Mouse (Mus musculus): Measurements from ENCODE around the gene Lin7b. TPM values are rescaled to one million over a fixed set of nuclear protein-coding genes. Genes with fewer than 3 reads are reported as not detected.
"Not testable (repeated sequence)": the region's sequence is repeated elsewhere in the genome, so short reads cannot be mapped to it uniquely, and the experiment has no call there.

Gene Lin7b
- total RNA-seq, 2 experiments from 2014 or later = 0.90 to 2.9 TPM

DNA sequence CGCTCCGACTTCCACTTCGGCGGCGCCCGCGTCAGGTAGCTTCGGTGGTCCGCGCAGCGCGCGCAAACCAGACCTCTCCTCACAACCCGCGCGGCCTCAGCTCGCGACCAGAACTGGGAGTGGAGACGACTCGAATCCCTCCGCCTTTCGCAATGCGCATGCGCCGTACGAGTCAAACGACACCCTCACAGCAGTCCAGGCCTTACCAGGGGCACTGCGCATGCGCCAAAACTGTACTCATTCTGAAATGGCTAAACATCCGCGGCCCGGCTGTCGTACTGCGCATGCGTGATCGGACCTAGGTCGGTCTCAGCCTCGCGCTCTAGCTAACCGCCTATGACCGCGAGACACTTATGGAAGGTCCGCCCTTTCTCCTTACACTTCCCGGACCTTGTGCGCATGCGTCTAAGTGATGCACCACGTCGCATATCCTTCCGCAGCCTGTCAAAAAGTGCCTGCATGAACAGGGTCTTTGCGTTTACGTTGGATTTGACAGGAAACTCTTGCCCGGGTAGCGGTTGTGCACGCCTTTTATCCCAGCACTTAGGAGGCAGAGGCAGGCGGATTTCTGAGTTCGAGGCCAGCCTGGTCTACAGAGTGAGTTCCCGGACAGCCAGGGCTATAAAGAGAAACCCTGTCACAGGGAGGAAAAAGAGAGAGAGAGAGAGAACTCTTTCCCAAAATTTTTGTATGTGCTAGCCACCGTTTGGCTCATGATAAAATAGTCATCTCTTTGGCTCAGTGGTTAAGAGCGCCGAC lies 25.4 kb upstream of the Lin7b start, which contains the start of gene Snrnp70:
TSS of gene Snrnp70 (minus strand) at position 165 of the 759 bp plus-strand sequence.
- DNase-seq = peak; percentile 100

DNA sequence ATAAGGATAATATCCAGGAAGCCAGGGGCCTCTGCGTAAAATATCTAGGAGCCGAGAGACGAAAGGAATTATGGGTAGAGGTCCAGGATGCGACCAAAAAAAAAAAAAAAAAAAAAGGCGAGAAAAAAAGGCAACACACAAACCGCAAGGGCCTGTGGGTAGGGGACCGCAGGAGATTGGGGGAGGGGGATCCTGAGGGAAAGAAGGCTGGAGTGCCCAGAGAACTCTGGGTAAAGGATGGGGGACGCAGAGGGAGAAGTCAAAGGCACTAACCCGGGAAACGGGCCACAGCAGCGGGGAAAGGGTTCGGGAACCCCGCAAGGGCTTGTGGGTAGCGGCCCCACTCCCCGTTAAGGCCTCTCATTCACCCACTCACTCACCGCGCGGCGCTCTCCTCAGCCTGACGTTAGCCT lies 24.8 kb upstream of the Lin7b start:
- DNase-seq = no peak

DNA sequence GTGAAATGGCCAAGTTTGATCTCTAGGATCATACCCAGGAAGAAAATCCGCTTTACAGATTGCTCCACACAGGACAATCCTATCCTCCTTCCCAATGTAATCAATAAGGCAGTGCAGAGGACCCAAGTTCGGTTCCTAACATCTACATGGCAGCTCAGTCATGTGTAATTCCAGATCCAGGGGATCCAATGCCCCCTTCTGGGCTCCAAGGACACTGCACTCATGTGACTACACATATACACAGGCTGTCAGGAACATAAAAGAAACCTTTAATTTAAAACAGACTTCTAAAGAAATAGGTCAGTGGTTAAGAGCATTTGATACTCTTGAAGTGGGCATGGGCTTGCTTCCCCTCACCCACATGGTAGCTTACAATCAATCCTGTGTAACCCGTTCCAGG lies 15.7 kb upstream of the Lin7b start:
- DNase-seq = no peak

DNA sequence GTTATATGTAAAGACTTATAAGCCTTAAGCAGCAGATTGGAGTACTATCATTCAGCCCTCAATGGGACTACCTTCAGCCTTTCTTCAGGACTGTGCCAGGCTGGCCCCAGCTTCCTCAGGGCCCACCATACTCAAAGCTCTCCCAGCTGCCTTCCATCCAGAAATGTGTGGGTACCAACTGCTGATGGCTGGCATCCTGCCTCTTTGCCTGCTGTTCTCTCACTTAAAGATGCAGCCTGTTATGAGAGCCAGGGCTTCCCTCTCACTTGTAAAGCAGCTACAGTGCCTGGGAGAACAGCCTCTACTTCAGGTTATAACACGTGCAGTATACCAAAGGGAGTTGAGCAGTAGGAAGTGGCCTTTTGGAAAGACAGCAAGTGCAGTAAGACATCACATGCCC lies 5.7 kb upstream of the Lin7b start:
- DNase-seq = no peak

DNA sequence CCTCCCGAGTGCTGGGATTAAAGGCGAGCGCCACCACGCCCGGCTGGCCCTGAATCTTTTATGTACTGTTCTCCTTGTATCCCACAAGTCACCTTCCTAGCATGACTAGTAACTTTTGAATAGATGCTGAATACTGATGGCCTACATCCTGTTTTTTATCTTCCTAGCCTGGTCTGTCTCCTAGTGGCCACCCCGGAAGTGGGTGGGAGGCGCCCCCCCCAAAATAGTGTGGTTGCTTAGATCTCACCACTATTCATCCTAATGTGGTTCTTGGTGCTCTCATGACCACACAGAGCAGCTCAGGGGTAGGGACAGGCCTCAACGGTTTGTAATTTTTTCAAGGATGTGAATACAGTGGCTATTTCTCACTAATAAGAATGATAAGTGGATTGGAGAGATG lies 4.2 kb upstream of the Lin7b start:
- no peak for DNase-seq

DNA sequence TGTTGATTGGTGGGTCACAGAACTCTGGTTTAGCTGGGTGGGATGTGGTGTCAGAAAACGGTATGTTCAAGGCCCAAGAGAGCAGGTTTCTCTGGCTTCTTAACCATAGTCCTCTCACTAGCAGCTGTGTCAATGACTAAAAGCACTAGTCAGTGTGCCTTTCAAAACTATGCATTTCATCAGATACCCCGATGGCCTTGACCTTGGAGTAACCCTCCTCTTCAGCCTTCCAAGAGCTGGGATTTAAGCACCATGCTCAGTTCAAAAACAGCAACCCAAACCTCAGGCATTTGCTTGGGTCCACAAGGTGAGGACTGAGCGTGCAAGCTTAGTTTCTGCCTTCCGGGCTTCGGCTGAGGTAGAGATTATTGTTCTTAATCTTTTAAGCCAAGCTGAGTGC lies 2.0 kb upstream of the Lin7b start:
- DNase-seq = peak; percentile 27

DNA sequence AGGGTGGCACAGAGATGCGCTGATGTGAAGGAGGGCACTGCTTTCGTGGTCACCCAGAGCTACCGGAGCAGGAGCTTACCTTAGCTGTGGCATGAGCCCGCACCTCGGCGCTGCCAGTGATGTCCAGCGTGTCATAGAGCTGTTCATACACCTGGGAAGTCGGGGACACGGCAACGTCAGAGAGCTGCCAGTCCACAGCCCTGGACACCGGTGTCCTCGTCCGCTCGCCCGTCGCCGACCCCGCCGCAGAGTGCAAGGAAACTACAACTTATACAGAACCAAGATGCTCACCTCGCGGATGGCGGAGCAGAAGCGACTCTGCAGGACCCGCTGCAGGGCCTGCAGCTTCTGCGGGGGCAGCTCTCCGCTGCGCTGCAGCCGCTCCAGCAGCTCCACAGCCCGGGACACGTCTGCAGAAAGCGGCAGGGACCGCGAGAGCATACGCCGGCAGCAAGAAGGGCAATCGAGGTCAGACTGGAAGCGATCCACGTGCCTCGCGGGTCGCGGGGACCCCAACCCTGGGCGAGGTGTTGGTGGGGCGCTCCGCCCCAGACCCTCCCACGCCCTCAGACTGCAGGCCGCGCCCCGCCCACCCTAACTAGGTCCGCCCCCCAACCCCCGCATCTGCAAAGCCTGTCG lies 428 bp downstream of the Lin7b start:
- DNase-seq = no peak

DNA sequence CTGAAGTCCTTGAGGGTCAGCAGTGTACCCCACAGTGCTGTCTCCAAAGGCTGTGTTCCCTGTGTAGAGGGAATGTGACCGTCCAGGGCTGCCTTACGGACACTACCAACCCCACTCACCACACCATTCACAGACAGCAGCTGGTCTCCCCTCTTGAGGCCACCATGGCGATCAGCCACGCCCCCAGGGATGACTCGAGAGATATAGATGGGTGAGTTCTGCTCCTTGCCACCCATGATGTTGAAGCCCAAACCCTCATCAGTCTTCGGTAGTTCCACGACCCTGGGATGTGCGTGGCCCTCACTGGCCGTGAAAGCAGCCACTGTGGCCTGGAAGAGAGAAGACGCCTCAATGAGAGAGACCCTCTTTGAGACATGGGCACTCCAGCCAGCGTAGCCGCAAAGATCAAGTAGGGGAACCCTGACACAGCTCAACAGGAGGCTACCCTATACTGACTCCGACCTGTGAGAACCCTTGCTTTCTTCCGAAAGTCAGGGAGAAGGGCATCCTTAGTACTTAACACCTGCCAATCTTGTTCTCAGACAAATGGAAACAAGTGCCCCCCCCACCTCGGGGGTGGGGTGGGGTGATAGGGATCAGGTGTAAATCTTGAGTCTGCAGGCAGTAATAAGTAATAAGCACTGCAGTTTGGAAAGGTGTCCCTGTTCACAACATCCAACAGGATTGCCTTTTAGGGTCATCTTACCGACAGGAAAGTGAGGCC lies 1.2 kb downstream of the Lin7b start:
- no peak for DNase-seq

DNA sequence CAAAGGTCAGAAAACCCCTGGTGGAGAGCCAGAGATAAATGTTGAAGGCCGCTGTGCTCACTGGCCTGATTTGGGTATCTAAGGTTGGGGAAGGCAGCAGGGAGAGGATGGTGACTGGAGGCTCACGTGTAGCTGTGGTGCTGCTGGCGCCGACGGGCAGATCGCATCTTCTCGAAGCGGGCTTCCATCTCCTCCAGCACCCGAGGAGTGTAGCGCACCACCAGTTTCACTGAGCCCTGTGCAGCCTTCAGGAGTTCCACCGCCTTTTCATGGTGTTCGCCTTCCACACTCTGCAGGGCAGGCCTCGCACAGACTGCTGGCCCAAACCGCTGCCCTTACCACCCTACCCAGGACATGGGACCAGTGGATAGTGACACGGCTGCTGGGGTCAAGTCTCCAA lies 2.2 kb downstream of the Lin7b start:
- no peak for DNase-seq

DNA sequence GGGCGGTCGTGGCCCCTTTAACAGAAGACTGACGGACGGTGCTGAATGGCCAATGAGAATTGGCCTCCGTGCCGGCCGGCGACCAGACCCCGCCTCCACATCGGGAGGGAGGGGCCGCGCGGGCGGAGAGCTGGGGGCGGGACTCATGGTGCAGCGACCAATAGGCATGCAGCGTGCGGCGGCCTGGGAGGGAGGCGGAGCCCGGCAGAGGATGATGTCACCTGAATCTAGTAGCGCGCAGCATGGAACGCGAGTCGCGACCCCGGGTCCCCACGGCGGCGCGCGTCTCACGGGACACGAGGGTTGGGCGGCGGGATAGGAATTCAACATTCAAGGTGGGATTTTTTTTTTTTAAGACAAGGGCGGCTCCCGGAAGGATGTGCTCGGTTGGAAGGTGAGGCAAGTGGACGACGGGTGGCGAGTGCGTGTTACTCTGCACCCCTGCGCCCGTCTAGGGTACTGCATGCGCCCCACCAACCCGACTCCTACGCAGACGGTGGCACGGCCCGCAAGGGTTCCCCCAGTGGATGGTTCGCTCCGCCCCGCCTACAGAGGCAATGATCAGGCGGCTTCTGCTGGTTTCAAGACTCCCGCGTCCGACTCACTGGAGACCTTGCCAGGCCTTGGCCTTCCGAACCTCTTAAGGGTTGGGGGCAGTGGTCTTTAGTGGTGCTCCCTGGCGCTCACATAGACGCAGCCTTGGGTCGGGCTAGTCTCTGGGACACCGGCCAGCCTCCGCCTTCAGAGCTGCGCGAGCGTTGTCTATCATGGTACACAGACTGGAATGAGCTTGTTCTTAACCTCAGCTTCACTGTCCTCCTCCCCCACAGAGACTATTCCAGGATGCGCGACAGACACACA lies 3.1 kb downstream of the Lin7b start:
- peak; percentile 98 for DNase-seq

DNA sequence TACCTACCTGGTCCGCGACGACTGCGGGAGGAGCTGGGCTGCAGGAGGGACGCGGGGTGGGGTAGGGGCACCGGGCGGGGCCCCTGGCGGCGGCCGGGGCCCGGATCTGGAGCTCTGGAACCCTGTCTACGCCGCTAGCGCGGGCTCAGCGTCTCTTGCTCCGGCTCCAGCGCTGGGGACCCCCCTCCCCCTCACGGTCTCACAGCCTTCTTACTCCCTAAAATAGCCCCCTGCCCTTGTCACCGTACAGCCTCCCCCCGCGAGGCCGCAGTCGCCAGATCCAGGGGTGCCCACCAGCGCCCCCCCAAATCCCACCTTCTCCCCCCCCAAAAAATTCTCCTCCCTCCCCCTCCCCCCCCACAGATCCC lies 3.7 kb downstream of the Lin7b start, which contains the start of gene Ppfia3:
TSS of gene Ppfia3 (minus strand) at position 368 of the 368 bp plus-strand sequence.
- DNase-seq = no peak

DNA sequence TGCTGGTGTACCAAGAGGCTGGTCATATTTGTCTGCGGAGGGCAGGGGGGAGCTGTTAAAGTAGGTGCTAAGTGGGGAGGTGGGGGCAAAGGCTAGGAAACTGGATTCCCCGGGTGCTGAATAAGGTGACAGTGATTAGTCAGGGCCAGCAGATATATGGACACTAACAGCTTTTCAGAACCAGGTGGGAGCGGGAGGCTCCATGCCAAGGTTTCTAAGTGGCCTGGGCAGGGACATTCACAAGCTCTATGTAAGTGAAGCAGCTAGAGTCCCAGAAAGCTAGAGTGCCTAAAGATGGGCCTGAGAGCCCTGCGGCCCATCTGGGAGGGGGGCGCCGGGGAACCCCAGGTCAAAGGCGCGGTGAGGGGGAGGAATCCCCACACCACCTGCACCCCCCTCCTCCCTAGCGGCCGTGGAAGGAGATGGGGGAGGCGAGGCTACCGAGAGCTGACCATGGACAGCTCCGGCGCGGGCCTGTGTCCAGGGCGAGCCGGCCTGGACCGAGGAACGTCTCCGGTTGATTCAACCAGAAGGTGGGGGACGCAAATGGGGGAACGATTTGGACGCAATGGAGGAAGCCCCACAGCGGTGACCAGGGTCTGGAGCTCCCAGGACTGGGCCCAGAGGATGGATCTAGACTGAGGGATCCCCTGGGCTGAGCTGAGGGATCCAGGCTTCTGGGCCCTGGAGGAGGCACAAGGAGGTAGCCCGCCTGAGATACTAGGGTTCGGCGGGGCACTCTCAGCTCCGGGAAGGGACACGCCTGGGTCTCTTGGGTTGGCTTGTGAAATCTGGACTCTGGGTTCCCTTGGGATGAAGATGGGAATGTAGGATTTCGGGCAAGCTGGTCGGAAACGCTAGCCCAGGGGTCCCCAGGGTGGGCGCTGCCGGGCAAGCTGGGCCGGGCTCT lies 4.4 kb downstream of the Lin7b start:
- peak; percentile 77 for DNase-seq

DNA sequence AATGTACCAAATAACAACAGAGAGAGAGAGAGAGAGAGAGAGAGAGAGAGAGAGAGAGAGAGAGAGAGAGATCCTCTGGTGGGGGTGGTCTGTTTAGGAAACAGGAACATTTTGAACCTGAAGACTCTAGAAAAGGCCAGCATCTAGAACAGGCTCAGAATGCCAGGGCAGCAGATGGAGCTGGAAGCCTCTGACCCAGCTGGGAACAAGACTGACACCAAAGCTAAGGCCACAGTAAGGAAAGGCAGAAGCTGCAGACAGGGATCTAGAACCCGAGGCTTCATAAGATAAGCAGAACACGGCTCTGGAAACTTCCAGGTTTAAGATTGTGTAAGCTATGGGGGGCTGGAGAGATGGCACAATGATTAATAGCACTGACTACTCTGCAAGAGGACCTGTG lies 6.4 kb downstream of the Lin7b start:
- DNase-seq = no peak

DNA sequence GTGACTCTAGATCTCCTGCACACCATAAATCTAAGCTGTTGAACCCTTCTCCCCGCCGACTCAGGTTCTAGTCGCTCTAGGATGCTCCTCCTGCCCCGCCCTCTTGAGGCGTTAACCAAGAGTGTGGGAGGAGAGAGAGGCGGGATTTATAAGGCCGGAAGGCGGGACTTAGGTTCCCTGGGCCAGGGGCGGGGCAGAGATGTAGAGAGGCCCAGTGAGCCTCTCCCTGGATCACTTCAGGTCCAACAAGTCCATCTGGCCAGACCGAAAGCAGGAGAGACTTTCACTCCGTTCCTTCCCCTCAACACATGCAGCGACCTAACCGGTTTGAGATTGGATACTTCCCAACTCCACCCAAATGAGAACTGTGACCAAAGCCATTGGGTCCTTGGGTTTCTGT lies 7.6 kb downstream of the Lin7b start:
- peak; percentile 32 for DNase-seq

DNA sequence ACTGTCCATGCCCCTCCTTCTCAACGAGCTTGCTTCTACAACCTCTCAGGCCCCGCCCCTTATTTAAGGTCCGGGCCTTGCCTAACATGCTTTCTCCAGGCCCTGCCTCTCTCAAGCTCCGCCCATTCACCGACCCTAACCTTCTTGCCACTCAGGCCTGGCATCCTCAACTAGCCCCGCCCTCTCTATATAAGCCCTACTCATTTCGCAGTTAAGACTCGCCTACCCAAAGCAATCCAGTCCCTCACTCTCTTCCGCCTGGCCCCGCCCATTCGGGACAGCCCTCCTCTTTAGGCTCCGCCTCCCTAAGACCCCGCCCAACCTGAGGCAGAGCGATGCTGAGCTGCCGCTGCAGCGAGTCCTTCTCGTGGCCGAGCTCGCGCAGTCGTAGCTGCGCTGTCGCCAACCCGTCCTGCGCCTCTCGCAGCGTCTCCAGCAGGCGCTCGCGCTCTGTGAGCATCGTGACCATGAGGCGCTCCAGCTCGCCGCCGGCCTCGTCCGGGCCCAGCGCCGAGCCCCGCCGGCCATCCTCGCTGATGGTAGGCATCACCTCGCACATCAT lies 9.1 kb downstream of the Lin7b start:
- DNase-seq = peak; percentile 80

DNA sequence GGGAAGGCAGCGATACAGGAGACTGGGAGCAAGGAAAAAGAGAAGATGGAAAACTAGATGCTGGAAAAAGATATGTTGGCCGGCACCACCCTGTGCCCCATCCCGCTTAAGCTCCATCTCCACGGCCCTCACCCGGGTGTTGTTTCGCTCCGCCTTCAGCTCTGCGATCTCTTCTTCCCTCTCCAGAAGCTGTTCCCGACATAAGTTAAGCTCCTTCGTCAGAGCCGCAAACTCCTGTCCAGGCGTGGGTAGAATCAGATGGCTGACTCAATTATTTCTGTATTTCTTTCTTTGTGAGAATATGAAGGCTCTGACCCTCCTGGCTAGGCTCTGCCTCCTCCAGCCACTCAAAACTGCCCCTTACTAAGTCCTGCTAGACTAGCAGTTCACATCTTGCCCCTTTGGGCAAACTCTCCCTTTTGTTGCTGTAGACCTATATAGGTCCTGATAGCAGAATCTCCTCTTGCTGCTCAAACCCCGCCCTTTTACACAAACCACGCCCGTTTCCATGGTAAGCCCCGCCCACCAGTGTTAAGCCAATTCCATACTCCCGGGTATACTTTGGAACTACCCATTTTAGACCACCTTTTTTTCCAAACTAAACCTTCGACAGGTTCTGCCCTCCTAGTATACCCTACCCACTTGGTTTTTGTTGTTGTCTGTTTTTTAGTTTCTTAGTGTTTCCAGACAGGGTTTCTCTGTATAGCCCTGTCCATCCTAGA lies 9.8 kb downstream of the Lin7b start:
- no peak for DNase-seq

DNA sequence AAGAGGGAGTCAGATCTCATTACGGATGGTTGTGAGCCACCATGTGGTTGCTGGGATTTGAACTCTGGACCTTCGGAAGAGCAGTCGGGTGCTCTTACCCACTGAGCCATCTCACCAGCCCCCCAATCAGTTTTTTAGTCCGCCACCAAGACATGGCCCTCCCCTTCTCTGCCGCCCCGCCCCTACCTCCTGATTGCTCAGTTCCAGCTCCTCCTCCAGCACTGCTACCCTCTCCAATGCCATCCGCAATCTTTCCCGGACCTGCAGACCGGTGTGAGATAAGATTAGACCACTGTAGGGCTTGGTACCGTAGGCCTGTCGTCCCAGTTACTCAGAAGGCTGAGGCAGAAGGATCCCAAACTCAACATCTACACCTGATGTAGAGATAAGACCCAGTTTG lies 11.3 kb downstream of the Lin7b start:
- DNase-seq = not testable (repeated sequence)

DNA sequence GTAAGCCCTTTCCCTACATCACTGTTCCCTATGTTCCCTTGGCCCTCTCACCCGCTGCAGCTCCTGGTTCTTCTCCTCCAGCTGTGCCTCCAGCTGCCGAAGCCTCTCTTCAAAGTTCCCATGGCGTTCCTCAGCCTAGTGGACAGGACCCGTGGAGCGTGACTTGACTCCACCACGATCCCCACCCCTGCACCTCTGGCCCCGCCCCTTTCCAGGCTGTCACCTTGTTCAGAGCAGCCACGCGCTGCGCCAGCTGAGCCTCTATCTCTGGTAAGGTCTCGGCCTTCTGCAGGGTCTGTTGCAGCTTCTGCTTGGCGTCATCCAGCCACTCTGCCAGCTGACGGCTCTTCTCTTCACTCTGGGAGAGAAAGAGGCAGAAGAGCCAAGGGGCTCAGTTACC lies 14.3 kb downstream of the Lin7b start:
- no peak for DNase-seq

DNA sequence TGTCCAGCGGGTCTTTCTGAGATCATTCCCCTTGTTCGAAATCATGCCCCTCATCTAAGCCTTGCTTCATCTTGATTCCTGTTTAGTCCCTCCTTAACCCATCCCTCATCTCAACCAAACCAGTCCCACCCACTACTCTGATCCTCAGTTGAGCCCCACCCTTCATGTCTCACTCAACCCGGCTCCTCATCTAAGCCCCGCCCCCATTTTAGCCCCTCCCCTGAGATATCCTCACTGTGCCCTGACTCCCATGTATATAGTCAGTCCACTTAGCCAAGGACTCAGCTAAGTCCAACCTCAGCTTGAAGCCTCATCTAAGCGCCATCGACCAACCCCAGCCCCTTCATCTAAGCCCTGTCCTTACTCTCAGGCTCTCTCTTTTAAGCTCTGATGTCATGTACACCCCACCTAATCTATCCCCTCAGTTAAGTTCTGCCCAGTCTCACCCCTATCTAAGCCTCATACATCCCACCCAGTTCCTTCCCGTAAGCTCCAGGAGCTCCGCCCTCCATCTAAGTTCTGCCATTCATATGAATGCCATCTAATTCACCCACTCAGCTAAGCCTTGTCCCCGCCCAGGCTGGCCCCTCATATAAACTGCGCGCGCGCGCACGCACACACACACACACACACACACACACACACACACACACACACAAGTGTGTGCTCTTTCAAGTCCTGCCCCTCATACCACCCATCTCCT lies 14.9 kb downstream of the Lin7b start:
- DNase-seq = no peak

DNA sequence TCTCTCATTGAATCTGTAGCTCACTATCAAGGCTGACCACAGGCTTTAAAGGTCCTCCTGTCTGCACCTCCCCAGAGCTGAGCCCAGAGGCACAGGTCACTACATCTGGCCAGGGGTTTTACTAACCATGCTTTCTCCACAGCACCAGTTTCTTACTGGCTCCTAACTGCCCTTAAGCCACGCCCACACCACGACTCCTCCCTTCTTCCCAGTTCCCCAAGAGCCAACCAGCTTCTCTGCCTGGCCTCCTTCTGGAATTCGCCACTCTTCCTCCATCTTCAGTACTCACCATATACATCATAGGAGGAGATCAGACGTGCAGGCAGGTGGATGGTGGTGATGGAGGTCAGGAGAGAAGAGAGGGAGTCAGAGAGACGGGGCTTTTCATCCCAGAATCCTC lies 17.3 kb downstream of the Lin7b start:
- DNase-seq = no peak

All from adrenal gland, postnatal 10 days (tissue).